Mouse (Mus musculus) myocyte (in vitro differentiated cells): Measurements from ENCODE around the gene Ntrk3. TPM values are rescaled to one million over a fixed set of nuclear protein-coding genes. Genes with fewer than 3 reads are reported as not detected.

ENCODE experiments used
- H3K27me3 ChIP-seq: one replicate; pipeline ENCODE4 v1.6.1; 2011; ENCODE audit not compliant: control insufficient read depth, insufficient read depth, insufficient read length
- H3K36me3 ChIP-seq: one replicate; pipeline ENCODE4 v1.6.1; 2011; ENCODE audit not compliant: control insufficient read depth, insufficient read depth
- H3K4me2 ChIP-seq: one replicate; pipeline ENCODE4 v1.6.1; 2011; ENCODE audit warnings: low read depth, control low read depth
- H3K4me3 ChIP-seq: one replicate; pipeline ENCODE4 v1.5.1; 2011; ENCODE audit warnings: mild to moderate bottlenecking, control low read depth, moderate library complexity
- H3K79me2 ChIP-seq: one replicate; pipeline ENCODE4 v1.6.1; 2011; ENCODE audit not compliant: control insufficient read depth, insufficient read depth
- H3ac ChIP-seq: one replicate; pipeline ENCODE4 v1.6.1; 2011; ENCODE audit not compliant: control insufficient read depth, insufficient read length
- CEBPB ChIP-seq: IDR thresholded peaks from 2 replicates; pipeline ENCODE4 v1.6.1; 2011; ENCODE audit warnings: mild to moderate bottlenecking, moderate library complexity; ENCODE audit not compliant: poor library complexity, insufficient read depth, severe bottlenecking
- E2F4 ChIP-seq: IDR thresholded peaks from one replicate; pipeline ENCODE4 v1.6.1; 2011; ENCODE audit warnings: mild to moderate bottlenecking, control low read depth, moderate library complexity; ENCODE audit not compliant: insufficient read depth
- MAX ChIP-seq: IDR thresholded peaks from one replicate; pipeline ENCODE4 v1.6.1; 2011; ENCODE audit warnings: low read depth, mild to moderate bottlenecking, control low read depth
- MYOD1 ChIP-seq, 3 experiments: IDR thresholded peaks; one replicate each; pipeline ENCODE4 v1.6.1; 2011; ENCODE audit warnings: control low read depth in 2 of 3, low read depth in 2 of 3, mild to moderate bottlenecking in 2 of 3, moderate library complexity in 1 of 3; ENCODE audit not compliant: insufficient read length in 2 of 3, control insufficient read depth in 1 of 3
- MYOG ChIP-seq, 3 experiments: IDR thresholded peaks; one replicate each; pipeline ENCODE4 v1.6.1; 2011; ENCODE audit warnings: control low read depth in 2 of 3, low read depth in 2 of 3, mild to moderate bottlenecking in 2 of 3; ENCODE audit not compliant: insufficient read length in 2 of 3, control insufficient read depth in 1 of 3, insufficient read depth in 1 of 3
- POLR2A ChIP-seq: IDR thresholded peaks from one replicate; pipeline ENCODE4 v1.6.1; 2011; ENCODE audit warnings: low read depth, mild to moderate bottlenecking, control low read depth, moderate library complexity; ENCODE audit not compliant: insufficient read length
- POLR2AphosphoS2 ChIP-seq: IDR thresholded peaks from one replicate; pipeline ENCODE4 v1.6.1; 2011; ENCODE audit warnings: low read depth, control low read depth; ENCODE audit not compliant: insufficient read length
- REST ChIP-seq: IDR thresholded peaks from one replicate; pipeline ENCODE4 v1.6.1; 2011; ENCODE audit warnings: mild to moderate bottlenecking, control low read depth, moderate library complexity; ENCODE audit not compliant: insufficient read depth, insufficient read length
- SRF ChIP-seq: IDR thresholded peaks from one replicate; pipeline ENCODE4 v1.6.1; 2011; ENCODE audit warnings: low read depth; ENCODE audit not compliant: control insufficient read depth, insufficient read length
- TCF12 ChIP-seq: IDR thresholded peaks from one replicate; pipeline ENCODE4 v1.6.1; 2011; ENCODE audit warnings: mild to moderate bottlenecking, control low read depth; ENCODE audit not compliant: poor library complexity, insufficient read depth, severe bottlenecking
- TCF3 ChIP-seq: IDR thresholded peaks from one replicate; pipeline ENCODE4 v1.6.1; 2011; ENCODE audit warnings: low read depth, control low read depth; ENCODE audit not compliant: insufficient read length
- USF1 ChIP-seq: IDR thresholded peaks from one replicate; pipeline ENCODE4 v1.6.1; 2011; ENCODE audit warnings: low read depth, mild to moderate bottlenecking, control low read depth, moderate library complexity
- polyA plus RNA-seq: library from polyadenylated mRNA; unstranded; fragments of >200 nt; fragmentation: generic; extraction: Trizol; gene quantifications from one replicate; pipeline ENCODE4 v1.2.1, GENCODE M21; 2012; ENCODE audit warnings: missing spikeins

Ntrk3 gene
- polyA plus RNA-seq, 1 experiment = 0.17 TPM

DNA sequence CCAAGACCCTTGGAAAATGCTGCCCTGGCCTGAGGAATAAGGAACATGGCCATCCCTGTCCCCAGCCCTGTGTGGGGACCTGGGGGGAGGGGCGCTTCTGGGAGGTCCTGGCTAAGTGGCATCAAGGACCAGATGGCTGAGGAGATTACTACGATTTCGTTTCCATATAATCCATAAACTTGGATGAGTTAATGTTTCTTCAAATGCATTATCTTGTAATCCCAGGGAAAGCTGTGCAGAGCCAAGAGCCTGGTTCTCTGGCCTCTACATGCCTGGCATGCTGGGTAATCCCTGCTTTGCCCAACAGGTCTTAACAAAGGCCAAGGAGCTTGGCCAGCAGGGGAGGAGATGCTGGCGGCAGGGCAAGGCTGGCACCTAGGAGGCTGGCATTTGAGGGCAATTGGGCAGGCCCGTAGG, 27.4 kb upstream of the Ntrk3 start:
- Histone ChIP-seq H3K36me3 (no peaks in the 10 kb centered on the region), H3K4me3 (no peak overlapping the region), H3K79me2 (no peaks in the 10 kb centered on the region), H3K27me3 (no peaks in the 10 kb centered on the region), H3ac (no peak overlapping the region), H3K4me2 (no peak overlapping the region)
- TF ChIP-seq SRF (no peak), MYOG (IDR thresholded peaks at IDR 0.05; ENCODE audit: control insufficient read depth in 1 of 3, insufficient read depth in 1 of 3, insufficient read length in 2 of 3, low read depth in 2 of 3) (no peak), TCF12 (no peak), MAX (no peak), REST (no peak), E2F4 (no peak), POLR2A (no peak), MYOD1 (IDR thresholded peaks at IDR 0.05; ENCODE audit: control insufficient read depth in 1 of 3, insufficient read length in 2 of 3, low read depth in 2 of 3) (no peak), CEBPB (no peak), TCF3 (no peak), USF1 (no peak), POLR2AphosphoS2 (no peak)

DNA sequence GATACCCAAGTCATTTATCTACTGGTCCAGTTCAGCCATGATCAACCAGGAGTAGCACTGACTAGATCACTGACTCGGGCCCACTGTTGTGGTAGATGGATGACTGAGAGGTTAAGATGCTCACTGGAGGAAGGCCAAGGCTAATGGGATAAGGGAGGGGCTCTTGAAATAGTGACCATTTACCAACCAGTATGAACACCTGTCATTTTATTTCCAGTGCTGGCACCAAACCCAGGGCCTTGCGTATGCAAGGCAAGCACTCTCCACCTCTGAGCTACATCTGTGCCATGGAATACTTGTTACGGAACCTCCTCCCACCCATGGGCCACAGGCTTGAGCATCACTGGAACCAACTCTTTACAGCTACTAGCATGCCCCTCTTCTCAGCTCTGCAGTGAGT, 26.0 kb upstream of the Ntrk3 start:
- no peaks in the 10 kb centered on the region for H3K79me2 ChIP-seq
- TF ChIP-seq USF1 (no peak), REST (no peak), MYOD1 (IDR thresholded peaks at IDR 0.05; ENCODE audit: control insufficient read depth in 1 of 3, insufficient read length in 2 of 3, low read depth in 2 of 3) (no peak), E2F4 (no peak), POLR2A (no peak), SRF (no peak), MYOG (IDR thresholded peaks at IDR 0.05; ENCODE audit: control insufficient read depth in 1 of 3, insufficient read depth in 1 of 3, insufficient read length in 2 of 3, low read depth in 2 of 3) (no peak), TCF3 (no peak), POLR2AphosphoS2 (no peak), MAX (no peak), CEBPB (no peak), TCF12 (no peak)
- H3K36me3 ChIP-seq = no peaks in the 10 kb centered on the region
- H3K4me3 ChIP-seq = no peak overlapping the region
- H3K27me3 ChIP-seq = peaks cover 5% of the 10 kb centered on the region
- H3K4me2 ChIP-seq = no peak overlapping the region
- H3ac ChIP-seq = no peak overlapping the region

DNA sequence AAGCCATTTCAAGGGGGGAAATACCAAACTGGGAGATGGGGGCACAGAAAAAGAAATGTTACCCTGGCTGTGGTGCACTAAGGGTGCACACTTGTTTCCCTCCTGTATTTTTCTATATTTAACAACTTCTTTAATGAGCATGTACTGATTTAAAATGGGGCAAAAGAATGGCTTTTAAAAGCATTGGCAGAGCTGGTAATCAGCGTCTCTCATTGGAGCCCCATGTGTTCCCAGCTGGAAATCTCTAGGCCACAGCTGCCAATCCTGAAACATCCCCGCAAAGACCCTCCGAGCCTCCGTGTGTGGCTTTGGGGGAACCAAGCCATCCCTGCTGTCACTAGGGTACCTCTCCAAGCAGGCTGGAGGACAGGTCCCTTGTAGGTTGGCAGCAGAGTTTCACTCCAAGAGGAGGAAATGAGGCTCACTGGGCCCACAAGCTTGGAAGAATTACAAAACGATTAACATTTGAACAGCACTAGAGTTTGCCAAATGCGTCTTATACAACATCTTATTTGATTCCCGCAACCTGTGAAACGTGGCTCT, 16.7 kb upstream of the Ntrk3 start:
- Histone ChIP-seq H3K4me2 (no peak overlapping the region), H3K36me3 (no peaks in the 10 kb centered on the region)
- TF ChIP-seq TCF3 (no peak), USF1 (no peak), CEBPB (no peak), TCF12 (no peak), REST (no peak), MYOD1 (IDR thresholded peaks at IDR 0.05; ENCODE audit: control insufficient read depth in 1 of 3, insufficient read length in 2 of 3, low read depth in 2 of 3) (no peak)

DNA sequence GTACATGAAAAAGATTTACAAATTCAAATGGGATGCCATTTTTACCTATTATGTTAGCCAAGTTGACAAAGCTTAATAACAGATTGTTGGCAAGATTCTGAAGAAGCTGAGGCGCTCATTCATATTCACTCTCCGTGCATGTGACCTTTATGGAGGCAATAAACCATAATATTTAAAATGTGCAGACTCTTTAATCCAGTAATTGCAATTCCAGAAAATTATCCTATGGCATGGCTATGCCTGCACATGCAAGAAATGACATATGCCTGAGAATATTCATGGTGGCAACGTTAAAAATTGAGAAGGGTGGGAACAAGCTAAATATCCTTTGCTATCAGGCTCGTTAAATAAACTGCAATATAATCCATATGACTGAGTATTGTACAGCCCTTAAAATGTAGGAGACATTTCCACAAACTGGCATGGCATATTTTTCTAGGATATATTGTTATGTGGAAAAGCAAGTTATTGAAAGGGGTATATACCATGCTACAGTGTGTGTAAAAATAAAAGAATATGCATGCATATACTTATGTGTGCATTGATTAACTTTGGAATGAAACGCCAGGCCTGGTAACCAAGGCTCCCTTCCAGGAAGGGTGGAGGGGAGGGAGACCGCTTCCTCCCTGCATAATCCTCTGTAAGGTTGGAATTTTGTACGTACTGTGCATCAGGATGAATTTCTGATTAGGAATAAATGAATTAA, 16.1 kb upstream of the Ntrk3 start:
- no peak overlapping the region for H3K4me3 ChIP-seq
- no peaks in the 10 kb centered on the region for H3K36me3 ChIP-seq
- H3ac ChIP-seq = no peak overlapping the region
- TF ChIP-seq MYOD1 (IDR thresholded peaks at IDR 0.05; ENCODE audit: control insufficient read depth in 1 of 3, insufficient read length in 2 of 3, low read depth in 2 of 3) = no peak
- no peak for TF ChIP-seq POLR2AphosphoS2
- no peaks in the 10 kb centered on the region for H3K27me3 ChIP-seq
- H3K79me2 ChIP-seq = no peaks in the 10 kb centered on the region
- H3K4me2 ChIP-seq = no peak overlapping the region

More for the DNA sequence above, 16.7 kb upstream of the Ntrk3 start:
- H3K27me3 ChIP-seq = peaks cover 3% of the 10 kb centered on the region
- no peak overlapping the region for H3K4me3 ChIP-seq
- no peaks in the 10 kb centered on the region for H3K79me2 ChIP-seq
- H3ac ChIP-seq = no peak overlapping the region

DNA sequence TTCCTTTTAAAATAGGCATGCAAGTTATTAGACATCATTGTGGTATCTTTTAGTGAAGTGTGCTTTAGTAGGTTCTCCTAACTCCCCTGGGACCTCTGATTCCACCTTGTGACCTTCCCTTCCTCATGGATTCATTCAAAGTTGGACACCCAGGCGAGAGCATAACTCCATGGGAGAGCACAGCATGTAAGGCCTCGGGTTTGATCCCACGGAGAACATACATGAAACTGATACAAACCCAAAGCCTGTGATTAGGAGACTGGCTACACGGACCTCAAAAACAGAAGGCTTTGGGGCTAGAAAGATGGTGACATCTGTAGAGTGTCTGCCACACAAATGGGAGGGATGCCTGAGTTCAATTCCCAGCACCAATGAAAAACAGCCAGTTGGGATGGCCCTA, 15.1 kb upstream of the Ntrk3 start:
- no peak overlapping the region for H3K4me2 ChIP-seq
- H3K27me3 ChIP-seq = no peaks in the 10 kb centered on the region
- no peak overlapping the region for H3K4me3 ChIP-seq
- no peak overlapping the region for H3ac ChIP-seq
- H3K79me2 ChIP-seq = no peaks in the 10 kb centered on the region
- no peak for TF ChIP-seq MAX
- no peak for TF ChIP-seq TCF12
- no peak for TF ChIP-seq MYOD1 (IDR thresholded peaks at IDR 0.05; ENCODE audit: control insufficient read depth in 1 of 3, insufficient read length in 2 of 3, low read depth in 2 of 3)
- TF ChIP-seq USF1 = no peak
- TF ChIP-seq MYOG (IDR thresholded peaks at IDR 0.05; ENCODE audit: control insufficient read depth in 1 of 3, insufficient read depth in 1 of 3, insufficient read length in 2 of 3, low read depth in 2 of 3) = no peak
- TF ChIP-seq CEBPB = no peak
- TF ChIP-seq POLR2AphosphoS2 = no peak
- no peak for TF ChIP-seq POLR2A
- TF ChIP-seq REST = no peak
- no peak for TF ChIP-seq TCF3
- no peak for TF ChIP-seq E2F4
- no peak for TF ChIP-seq SRF
- no peaks in the 10 kb centered on the region for H3K36me3 ChIP-seq
